Mouse (Mus musculus) cerebellum, adult 11-12 months (tissue): ENCODE data around the gene Dlgap4.
A peak's percentile ranks its signal among the peaks of the same experiment; 100 is the strongest.

Experiments
- DNase-seq: peaks from one replicate; pipeline ENCODE4 v3.0.0; 2022

Gene Dlgap4

DNA sequence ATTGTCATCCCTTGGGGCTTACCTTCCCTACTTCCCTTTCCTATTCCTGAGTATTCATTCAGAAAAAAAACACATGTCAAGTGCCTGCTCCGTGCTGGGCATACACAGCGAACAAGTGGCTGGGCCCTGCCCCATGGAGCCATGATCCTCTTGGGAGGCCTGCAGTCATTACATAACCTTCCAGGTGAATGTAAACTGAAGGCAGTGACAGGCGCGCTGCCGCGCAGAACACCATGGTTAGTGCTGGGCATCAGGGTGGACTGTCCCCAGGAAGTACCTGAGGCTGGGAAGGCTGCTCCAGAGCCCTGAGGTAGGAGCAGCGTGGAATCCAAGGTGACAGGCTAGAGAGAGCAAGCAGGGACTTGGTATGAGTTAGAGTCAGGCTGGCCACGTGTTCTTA lies 7.4 kb downstream of the Dlgap4 start:
- peak; percentile 42 for DNase-seq

DNA sequence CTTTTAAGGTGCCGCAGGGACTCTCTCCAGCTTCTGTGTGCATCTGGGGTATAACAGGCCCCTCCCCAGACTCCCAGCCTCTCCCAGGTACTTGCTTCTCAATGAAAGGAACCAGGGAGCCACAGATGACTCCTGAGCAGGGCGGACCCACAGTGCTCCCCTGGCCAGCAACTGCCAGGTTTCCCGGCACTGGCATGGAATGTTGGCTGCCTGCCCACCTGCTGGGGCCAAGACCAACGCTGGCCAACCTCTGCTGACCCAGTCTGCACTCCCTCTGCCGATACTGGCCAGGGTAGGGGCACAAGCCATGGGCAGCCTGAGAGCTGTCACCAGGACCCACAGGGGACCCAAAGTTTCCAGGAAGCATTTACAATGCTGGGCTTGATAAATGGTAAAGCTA lies 7.9 kb downstream of the Dlgap4 start:
- peak; percentile 65 for DNase-seq

DNA sequence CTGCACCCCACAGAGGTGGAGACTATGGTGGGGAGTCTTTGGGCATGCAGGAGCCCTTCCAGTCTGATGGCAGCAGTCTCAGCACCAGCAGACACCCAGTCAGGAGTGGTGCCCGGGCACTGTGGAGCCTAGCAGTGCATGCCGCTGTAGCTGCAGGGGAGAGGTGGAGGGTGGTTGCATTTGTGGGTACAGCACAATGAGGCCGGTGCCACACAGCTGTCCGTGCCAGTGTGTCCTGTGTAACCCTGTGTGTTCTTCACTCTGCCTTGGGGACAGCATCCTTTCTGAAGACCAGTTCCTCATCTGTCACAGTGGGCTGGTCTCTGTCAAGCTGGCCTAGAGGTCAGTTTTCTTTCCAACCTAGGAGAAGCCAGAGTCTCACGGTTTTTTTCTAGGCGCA lies 8.7 kb downstream of the Dlgap4 start:
- DNase-seq, result no peak

DNA sequence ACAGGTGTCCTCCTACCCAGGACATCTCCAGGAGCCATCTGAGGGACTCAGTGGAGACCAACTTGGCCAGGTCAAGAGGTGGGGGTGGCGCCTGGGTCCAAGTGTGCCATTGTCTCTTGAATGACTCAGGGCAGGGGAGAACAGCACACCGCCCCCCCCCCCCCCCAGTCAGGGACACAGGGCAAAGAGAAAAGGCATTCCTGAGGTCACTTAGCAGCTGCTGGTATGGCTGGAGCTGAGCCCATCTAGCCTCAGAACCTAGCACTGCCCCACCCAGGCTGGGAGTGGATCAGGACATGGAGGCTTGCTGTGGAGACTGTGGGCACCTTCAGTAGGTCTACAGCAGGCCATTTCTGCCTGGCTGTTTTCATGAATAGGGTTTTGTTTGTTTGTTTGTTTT lies 9.7 kb downstream of the Dlgap4 start:
- no peak for DNase-seq

DNA sequence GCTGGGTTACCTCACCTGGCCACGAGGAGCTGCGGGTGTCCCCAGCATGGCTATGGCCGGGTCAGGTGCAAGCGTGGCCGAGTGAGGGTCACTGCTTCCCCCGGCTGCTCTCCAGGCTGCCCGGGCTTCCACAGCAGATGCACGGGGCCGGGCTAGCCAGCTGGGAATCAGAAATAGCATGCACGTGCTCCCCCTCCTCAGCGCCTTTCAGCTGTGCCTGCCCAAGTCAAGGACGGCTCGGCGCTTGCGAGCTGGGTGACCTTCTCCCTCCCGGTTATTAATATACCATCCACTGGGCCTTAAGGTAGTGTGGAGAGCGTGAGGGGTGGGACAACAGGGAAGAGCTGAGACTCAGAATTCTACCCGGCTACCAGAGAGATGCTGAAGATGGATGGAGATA lies 11.8 kb downstream of the Dlgap4 start:
- no peak for DNase-seq

DNA sequence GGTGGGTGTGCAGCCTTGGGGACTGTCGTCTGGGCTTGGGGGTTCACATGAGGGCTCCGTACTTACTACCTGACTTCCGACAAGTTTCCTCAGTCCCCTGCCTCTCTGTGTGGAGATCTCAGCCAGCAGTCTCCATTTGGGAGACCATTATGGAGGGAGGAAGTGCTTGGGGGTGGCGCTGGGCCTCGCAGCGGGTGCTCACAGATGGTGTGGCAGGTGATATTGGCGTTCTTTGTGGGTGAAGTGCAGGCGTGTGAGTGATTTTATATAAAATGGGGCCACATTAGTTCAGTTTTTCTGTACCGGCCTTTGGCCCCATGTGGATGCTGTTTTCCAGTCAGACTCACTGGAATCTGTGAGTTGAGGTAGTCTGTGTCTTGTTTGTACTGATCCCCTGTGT lies 12.6 kb downstream of the Dlgap4 start:
- DNase-seq, result peak; percentile 66

DNA sequence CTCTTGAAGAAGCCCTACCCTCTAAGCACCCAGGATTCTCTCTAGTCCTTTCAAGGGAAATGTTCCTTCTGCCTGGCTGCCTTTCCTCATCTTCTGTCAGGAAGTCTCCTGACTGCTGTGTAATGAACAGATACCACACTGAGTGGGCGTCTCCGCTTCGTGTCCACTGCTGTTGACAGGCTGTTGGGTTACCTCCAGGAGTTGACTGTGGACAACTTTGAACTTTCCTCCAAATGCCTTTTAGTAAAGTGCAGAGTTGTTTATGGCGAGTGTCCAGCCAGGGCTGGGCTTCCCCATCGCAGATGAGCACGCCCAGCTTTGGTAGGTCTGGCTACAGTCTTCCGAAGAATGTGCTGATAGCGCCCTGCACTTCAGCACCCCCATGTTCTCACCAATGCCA lies 13.0 kb downstream of the Dlgap4 start:
- no peak for DNase-seq

DNA sequence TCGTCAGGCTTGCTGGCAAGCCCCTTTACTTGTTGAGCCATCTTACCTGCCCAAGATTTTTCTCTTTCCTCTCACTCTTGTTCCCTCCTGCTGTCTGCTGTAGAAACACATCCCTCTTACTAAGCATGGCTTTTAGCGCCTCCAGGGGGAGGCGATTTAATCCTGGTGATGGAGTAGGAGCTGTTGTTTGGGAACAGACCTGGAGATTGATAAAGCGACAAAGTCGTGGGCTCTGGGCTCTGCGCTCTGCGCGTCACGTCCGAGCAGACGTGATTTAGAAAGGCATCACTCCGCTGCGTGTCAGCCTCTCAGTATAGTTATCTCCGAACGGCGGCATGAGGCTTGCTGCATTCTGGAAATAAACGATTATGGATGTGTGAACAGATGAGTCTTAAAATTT lies 14.4 kb downstream of the Dlgap4 start:
- no peak for DNase-seq

DNA sequence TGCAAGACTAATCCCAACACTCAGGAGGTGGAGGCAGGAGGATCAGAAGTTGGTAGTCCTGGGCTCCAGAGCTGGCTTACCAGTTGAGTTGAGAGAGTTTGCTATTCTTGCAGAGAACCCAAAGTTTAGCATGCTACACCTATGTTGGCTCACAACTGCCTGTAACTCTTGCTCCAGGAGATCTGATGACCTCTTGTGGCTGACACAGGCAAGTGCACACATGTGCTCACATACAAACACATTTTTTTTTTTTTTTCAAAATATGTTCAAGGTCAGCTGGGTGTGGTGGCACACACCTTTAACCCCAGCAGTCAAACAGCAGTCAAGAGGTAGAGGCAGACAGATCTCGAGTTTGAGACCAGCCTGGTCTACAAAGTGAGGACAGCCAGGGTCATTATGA lies 16.8 kb downstream of the Dlgap4 start:
- DNase-seq, result no peak

DNA sequence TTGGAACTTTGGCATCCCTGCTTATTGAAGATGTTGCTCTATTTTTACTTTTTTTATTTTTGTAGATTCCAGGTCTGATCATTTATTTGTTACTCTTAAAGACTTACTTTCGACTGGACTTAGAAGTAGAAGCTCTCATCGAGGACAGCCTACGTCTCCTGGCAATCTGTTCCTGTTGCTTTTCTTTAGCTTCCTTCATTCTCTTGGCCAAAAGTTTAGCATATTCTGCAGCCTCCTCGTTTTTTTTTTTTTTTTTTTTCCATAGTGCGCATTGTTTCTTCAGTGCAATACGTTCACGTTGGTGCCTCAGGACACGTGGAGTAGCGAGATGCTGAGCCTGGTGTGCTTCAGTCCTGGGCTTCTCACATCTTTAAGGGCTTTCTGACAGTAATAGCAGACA lies 19.2 kb downstream of the Dlgap4 start:
- DNase-seq, result no peak

DNA sequence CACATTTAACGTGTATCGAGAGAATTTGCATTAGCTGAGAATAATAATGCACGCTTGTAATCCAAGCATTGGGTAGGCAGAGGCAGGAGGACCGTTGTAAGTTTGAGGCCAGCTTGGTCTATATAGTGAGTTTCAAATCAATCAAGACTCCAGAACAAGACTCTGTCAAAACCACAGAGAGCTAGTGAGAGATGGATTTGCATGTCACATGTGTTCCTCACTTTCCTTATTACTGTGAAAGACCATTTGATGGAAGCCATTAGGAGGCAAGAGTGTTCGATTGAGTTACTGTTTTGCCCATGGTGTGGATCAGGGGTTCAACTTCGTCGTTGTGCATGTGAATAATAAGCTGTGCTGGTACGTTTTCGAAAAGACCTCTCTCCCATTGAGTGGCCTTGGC lies 21.6 kb downstream of the Dlgap4 start:
- no peak for DNase-seq

DNA sequence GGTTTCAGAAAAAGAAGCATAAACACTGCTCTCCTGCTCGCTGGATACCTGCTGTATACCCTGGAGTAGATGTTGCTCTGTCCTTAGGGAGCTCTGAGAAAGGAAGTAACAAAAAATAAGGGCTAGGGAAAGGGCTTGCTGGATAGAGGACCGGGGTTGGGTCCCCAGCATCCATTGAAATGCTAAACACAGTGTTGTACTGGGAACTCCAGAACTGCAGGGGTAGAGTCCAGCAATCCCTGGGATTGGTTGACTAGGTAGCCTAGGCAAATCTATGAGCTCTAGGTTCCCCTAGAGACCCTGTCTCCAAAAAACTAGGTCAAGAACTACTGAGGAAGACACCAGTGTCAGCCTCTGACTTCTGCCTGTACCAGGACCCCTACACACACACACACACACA lies 27.6 kb downstream of the Dlgap4 start:
- no peak for DNase-seq

DNA sequence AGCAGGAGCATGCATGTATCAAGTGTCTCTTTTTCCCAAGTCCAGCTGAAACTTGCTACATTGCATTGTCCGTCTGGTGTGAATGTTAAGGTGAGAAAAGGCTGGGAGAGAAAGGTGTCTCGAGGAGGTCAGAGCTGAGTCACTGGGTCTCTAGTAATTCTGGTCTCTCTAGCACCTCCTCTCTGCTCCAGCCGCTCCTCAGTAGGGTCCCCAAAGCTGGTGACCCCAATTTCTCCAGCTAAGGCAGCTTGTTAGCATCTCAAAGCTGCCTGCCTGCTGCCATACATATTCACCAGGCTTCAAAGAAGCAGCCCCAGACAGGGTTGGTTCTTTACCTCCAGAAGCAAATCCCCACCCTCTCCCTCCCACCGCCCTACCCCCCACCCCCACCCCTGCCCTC lies 29.4 kb downstream of the Dlgap4 start:
- DNase-seq, result no peak

DNA sequence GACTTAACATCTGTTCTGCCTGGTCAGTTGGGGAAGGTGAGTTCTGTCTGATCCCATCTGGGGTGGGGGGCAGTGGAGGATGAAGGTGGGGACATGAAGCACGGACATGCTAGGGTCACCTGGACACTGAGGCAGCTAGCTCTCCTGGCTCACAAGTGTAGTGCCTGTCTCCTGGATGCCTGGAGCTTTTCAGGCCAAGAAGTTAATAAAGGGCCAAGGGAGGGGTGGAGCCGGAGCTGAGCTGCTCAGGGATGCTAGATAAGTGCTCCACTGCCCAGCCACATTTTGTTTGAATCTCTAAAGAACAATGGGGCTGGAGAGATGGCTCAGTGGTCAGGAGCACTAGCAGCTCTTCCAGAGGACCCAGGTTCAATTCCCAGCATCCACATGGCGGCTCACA lies 29.9 kb downstream of the Dlgap4 start:
- no peak for DNase-seq

DNA sequence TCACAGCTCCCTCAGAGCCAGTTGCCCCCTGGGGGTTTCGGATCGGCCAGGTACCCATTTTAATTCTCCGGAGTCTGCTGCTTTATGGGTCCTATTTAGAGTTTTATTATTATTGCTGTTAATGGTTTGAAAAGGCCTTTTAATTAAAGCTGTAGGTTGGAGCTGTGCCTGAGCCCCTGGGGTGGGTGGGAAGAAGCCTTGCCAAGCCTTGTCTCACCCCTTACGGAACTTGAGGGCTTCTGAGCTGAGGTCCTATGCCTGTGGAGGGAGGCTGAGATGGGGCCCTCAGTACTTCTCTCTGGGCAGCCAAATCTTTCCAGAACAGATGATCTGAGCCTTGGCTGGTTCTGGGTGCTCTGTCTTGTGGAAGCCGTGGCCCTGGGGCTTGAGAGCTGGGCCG lies 31.6 kb downstream of the Dlgap4 start:
- no peak for DNase-seq

DNA sequence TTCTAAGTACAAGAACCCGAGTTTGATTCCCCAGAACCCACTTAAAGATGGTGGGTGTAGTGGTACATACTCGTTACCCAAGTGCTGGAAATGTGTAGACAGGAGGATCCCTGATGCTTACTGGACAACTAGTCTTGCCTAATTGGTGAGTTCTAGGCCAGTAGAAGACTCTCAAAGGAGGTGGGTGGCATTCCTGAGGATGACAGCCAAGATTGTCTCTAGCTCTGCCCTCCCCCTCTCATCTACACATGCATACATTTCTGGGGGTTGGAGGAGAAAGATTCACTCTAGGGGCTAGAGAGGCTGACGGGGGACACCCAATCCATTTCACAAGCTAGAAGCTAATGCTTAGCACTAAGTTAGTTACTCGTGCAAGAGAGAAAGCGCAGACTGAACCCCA lies 33.4 kb downstream of the Dlgap4 start:
- DNase-seq, result no peak

DNA sequence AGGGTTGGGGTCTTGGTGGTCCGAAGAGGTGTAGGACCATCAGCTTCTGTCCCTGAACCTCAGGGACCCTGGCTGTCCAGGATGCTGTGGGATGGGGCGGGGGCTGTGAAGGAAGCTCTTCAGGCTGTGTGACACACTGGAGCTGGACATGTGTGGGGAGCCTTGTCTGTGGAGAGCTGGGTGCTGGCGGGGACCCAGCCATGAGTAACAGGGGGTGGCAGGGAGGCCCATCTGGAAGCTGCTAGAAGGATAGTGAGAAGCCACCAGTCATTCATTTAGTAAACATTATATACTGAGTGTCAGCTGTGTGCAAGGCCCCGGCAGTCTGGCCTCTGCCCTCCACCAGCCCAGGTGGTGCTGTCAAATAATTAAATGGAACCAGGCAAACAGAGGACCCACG lies 34.5 kb downstream of the Dlgap4 start:
- DNase-seq, result no peak

DNA sequence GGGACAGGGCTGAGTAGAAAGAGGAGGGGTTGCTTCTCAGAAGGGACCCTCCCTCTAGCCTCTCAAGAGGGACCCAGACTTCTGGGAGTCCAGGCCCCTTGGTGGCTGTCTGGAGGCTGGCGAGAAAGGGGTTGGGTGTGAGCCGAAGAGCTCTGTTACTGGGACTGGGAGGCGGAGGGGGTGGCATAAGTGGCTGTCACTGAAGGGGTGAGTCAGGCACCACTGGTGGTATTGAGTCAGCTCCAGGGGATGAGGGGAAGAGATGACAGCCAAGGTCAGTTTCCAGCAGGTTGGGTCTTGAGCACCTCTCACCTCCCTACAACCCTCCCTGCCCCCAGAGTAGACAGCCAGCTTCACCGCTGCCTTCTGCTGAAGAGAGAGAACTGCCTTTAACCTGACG lies 35.9 kb downstream of the Dlgap4 start:
- DNase-seq, result no peak

DNA sequence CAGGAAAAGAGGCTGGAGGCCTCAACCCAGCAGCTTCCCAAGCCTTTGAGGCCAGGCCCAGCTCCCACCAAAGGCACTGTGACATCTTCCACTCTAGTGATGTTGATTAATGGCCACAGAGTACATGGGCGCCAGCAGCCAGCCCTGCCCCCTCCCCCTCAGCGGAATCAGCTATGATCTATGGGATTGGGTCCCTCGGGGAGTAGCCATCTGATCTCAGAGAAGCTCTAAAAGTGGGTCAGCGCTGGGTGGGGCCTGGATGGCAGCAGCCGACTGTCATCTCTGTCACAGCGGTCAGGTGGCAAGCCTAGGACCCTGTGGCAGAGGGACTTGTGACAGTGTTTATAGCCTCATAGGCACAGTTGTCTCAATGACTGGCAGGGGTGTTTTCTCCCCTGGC lies 37.5 kb downstream of the Dlgap4 start:
- no peak for DNase-seq

DNA sequence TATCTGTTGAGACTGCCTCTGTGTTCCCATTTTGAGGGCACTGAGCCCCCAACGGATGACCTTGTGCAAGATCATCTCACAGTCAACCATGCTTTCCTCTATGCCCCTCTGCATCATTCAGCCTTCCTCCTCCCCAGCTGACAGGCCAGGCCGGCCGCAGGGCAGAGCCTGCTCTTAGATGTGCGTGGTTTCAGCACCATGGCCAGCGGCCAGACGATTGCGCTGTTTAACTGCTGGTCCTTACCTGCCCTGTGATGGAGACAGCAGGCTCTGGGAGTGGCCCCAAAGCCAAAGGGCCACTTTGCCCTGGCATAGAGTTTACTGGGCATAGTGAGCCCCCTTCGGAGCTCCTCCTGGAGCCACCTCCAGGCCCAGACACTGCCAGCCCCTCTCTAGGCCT lies 39.3 kb downstream of the Dlgap4 start:
- no peak for DNase-seq

DNA sequence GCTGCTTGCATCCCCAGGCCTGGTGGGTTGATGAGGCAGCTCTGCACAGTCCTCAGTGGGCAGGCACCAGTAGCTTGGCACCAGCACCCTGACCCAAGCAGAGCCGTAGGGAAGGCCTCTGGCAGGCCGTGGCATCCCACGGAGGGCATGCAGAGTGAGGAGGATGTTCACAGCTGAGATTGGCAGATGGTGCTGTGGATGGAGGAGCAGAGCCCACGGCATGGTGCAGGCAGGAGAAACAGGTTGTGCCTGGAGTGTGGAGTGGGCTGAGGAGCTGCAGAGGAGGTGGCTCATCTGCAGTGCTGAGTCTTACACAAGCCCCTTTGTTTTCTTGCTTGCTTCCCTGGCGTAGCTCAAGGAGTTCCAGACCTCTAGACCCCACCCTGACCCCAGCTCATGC lies 40.6 kb downstream of the Dlgap4 start:
- DNase-seq, result peak; percentile 61

DNA sequence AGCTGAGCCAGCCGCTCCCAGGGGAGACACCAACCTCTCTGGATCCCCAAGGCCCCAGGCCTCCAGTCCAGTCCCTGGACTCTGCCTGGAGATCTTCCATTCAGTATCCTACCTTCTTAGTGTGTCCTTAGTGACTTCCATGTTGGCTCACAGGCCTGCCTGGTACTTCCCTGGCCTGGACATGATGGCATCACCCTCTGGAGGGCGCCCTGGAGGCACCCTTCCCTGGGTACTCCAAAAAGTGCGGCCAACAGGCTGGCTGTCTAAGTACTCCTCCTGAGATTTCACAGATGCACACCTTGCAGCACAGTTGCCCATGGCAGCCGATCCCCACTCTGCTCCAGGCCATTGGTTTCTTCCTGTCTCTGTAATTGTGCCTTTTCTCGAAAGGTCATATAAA lies 42.1 kb downstream of the Dlgap4 start:
- no peak for DNase-seq

DNA sequence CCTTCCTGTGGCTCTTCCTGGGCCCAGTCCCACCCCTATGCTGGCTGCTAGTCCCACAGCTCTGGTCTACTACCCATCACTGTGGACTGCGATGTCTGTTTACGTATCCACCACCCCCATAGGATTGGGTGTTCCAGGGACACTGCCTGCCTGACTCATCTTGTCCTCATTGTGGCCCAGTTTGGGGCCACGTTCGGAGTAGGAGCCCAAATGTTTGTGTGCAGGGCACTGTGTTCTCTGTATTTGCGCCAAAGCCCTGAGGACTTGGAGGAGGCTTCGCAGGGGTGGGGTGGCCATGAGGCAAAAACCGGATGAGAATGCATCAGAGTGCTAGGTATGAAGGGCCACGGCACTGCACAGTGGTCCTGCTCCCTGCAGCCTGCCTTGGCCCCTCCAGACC lies 44.0 kb downstream of the Dlgap4 start:
- no peak for DNase-seq

DNA sequence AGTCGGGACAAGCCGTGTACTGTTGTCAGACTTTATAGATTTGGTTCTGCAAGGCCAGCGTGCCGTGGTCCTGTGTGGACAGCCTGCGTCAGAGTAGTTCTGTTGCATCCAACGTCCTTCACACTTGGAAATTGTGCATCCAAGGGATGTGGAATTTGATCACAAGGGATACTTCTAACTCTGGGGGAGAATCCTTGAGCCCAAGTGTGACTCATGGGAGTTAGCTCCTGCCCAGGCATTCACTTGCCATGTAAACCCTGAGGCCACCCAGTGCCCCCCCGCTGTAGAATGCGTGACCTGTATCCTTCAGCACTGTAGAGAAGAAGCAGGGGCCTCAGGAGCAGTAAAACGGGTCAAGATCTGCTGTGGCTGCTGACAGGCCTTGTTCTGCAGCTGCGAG lies 44.7 kb downstream of the Dlgap4 start:
- no peak for DNase-seq

DNA sequence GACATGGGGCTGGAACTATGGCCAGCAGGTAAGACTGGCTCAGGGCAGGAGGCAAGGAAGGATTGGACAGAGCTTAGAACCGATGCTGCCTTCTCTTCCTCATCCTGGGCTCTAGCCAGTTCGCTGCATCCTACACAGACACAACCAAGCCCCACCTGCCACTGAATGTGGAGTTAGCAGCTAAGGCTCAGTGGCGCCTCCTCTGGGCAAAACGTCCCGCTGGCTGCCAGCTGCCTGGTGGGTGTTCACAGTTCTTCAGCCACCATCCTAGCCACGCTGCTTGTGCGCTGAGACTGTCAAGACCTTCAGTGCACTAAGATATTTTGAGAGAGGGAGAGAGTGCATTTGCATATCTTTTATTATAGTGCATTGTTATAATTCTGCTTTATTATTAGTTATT lies 45.2 kb downstream of the Dlgap4 start:
- DNase-seq, result no peak

DNA sequence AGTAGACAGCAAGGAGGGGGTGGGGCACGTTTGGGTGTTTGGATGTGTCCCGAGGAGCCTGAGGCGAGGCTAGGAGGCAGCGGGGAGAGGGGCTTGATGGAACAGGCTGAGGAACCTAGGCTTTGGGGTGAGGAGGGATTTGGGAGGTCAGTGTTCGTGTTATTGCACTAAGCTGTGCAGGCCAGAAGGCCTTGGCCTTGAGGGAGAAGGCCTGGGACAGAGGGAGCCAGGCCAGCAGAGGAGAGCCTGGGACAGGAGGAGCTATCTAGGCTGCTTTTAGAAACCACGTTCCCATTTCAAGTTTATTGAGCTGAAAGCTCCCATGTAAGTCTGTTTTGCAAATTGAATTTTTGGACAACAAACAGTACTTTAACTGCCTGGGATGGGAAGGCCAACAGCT lies 46.5 kb downstream of the Dlgap4 start:
- DNase-seq, result no peak

DNA sequence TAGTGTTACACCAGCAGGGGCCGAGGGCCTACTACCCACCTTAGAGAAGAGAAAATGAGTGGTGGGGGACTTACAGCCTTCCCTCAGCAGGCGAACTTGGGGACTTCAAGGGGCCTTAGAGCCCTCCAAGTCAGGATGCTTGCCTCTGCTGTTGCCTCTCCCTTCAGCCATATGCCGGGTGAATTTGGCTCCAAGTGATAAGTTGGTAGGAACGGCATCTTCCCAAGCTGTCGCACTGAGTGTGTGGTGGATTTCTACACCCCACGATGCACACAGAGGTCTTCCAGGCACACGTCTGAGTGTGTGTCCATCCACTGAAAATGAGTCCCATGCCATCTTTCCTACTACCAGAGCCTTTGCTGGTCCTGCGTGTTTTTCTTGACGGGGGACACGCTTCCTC lies 49.7 kb downstream of the Dlgap4 start:
- no peak for DNase-seq
